Mouse (Mus musculus) embryonic fibroblast, embryonic 13.5 days (primary cell): ENCODE measurements at regions not wholly inside any gene's neighbourhood (a gene's known extent, or its start where the extent isn't known, plus 50 kb on each side); places are given as distances from the start of the nearest gene placed in this dataset.

Source experiments
- CTCF ChIP-seq: IDR thresholded peaks from 2 replicates; pipeline ENCODE4 v1.5.1; 2011; ENCODE audit warnings: mild to moderate bottlenecking, control low read depth, low read length, moderate library complexity, borderline replicate concordance; ENCODE audit not compliant: insufficient read depth
- POLR2A ChIP-seq: IDR thresholded peaks from 2 replicates; pipeline ENCODE4 v1.6.1; 2011; ENCODE audit warnings: low read depth, mild to moderate bottlenecking, control low read depth, low read length, moderate library complexity

DNA sequence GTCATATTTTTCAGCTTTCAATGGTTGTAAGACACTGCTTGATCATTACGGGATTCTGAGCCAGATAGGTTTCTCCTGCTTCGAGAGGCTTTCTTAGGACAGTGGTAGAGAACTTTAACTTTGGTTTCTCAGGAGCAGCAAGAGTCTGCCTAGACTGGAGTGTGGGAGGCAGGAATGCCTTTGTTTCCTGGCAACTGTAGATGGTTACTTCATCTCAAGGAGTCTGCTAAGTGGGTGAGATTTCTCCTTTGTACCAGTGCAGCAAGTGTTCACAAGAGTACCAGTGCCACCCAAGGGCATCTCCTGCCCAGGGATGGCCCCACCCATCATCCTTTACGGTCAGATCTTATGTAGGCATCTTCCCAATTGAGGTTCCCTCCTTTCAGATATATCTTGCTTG, 173.0 kb upstream of the Gm10131 start:
- no peak for TF ChIP-seq CTCF
- no peak for TF ChIP-seq POLR2A
